Mouse (Mus musculus): ENCODE results near the gene Shf.

DNA sequence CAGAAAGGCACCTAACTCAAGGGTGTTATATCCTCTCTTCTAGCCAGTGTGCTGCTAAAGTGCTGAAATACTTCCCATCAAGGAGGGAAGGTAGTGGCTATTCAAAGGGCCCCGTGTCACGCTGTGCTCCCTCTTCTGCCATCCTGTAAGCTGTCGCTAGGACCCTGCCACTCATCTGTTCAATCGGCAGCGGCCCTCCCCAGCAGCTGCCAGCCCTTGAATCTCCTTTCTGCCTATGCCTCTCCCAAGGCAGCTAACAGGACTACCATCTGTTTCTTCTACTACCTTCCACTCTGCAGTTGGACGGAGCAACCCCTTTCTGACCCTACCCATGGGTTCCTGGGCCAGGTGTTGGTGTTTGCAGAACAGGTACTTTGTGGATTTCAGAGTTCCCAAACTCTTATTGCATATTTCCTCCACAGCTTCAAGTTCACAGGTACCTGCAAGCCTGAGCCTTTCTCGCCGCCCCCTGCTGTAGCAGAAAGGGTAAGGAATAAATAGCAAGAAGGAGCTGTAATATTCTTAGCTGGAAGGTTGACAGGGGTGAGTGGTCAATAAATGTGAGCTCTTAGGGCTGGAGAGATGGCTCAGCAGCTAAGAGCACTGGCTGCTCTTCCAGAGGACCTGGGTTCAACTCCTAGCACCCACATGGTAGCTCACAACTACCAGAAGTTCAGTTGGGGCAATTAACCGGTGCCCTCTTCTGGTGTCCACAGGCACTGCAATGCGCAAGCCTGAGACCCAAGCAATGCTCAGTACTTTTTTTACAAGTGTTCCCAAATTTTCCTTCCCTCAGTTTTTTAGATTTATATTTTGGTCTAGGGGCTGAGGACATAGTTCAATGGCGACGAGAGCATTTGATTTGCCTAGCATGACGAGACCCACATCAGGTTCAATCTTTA lies 6.1 kb downstream of the Shf start:
- TF ChIP-seq CTCF (IDR thresholded peaks at IDR 0.05; ENCODE audit: borderline replicate concordance, insufficient read depth, low read length) = no peak
- TF ChIP-seq POLR2A (IDR thresholded peaks at IDR 0.05; ENCODE audit: low read depth, low read length) = no peak

Measured in embryonic fibroblast, embryonic 13.5 days (primary cell).